Mouse (Mus musculus): ENCODE data around the gene Cnot8. TPM values are rescaled to one million over a fixed set of nuclear protein-coding genes. Genes with fewer than 3 reads are reported as not detected.

The Cnot8 gene
- polyA plus RNA-seq, 1 experiment: 22.8 TPM

DNA sequence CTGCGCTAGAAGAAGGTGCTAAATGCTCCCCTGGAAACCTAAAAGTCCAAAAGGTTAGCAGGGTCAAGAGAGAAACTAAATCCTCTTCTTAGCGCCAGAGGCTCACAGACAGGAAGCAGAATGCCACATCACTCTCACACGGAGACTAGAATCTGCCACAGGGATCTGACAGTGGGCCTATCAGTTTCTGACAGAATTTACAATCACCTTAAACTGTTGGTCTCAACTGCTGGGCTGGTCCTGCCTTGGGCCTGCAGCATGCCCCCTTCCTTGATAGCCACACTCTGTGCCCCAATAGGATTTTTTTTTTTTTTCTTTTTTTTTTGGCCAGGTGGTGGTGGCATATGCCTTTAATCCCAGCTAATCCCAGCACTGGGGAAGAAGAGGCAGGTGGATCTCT is 52.9 kb downstream of the Cnot8 start:
- Histone ChIP-seq H3K36me3 (ENCODE audit: control insufficient read depth, insufficient read depth, low read length) (no peaks in the 10 kb centered on the region; the same call in none of the 2 replicates), H3K27me3 (ENCODE audit: control insufficient read depth, insufficient read depth, low read length) (no peaks in the 10 kb centered on the region), H3K4me1 (ENCODE audit: control insufficient read depth, insufficient read depth, low read length) (no peaks in the 10 kb centered on the region), H3K4me3 (ENCODE audit: control insufficient read depth, low read depth, low read length) (no peak overlapping the region), H3K27ac (ENCODE audit: control insufficient read depth, insufficient read depth, low read depth, low read length) (no peak overlapping the region)
- TF ChIP-seq CTCF (IDR thresholded peaks at IDR 0.05; ENCODE audit: control insufficient read depth, insufficient read depth, insufficient replicate concordance, low read depth, low read length): no peak
- no peak for TF ChIP-seq POLR2A (IDR thresholded peaks at IDR 0.05; ENCODE audit: control insufficient read depth, low read depth, low read length)

- H3K4me1 ChIP-seq (ENCODE audit: control insufficient read depth, insufficient read depth, low read length): peaks cover 3% of the 10 kb centered on the region; the same call in 1 of the 2 replicates
- no peaks in the 10 kb centered on the region; the same call in 1 of the 2 replicates for H3K36me3 ChIP-seq (ENCODE audit: control insufficient read depth, insufficient read depth, low read length)
- TF ChIP-seq CTCF (IDR thresholded peaks at IDR 0.05; ENCODE audit: control insufficient read depth, insufficient read depth, insufficient replicate concordance, low read depth, low read length) (no peak), POLR2A (IDR thresholded peaks at IDR 0.05; ENCODE audit: control insufficient read depth, low read depth, low read length) (no peak)
- H3K4me3 ChIP-seq (ENCODE audit: control insufficient read depth, low read depth, low read length): no peak overlapping the region
- no peaks in the 10 kb centered on the region for H3K27me3 ChIP-seq (ENCODE audit: control insufficient read depth, insufficient read depth, low read length)
- H3K27ac ChIP-seq (ENCODE audit: control insufficient read depth, insufficient read depth, low read depth, low read length): no peak overlapping the region
Measured at GRCm38 (mm10) chr11:58165072-58165471, 61.1 kb downstream of the Cnot8 start.

DNA sequence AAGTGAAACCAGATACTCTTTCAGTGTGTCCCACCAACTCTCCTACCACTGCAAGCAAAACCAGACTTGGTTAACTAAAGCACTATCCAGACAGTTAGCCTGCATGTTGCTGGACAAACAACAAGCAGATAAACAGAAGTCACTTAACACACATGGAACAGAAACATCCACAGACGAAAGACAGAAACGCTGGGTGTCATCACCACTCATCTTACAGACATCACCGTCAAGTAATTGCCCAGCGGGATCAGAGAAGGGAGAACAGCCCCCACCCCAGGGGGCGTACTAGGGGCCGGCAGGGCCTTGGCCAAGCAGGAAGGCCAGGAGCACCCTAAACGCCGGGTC is 63.8 kb downstream of the Cnot8 start:
- Histone ChIP-seq H3K4me3 (ENCODE audit: control insufficient read depth, low read depth, low read length) (peak overlapping the region; percentile 91), H3K4me1 (ENCODE audit: control insufficient read depth, insufficient read depth, low read length) (peaks cover 3% of the 10 kb centered on the region; the same call in 1 of the 2 replicates), H3K27ac (ENCODE audit: control insufficient read depth, insufficient read depth, low read depth, low read length) (peak overlapping the region; percentile 62), H3K36me3 (ENCODE audit: control insufficient read depth, insufficient read depth, low read length) (no peaks in the 10 kb centered on the region; the same call in none of the 2 replicates), H3K27me3 (ENCODE audit: control insufficient read depth, insufficient read depth, low read length) (no peaks in the 10 kb centered on the region)
- no peak for TF ChIP-seq CTCF (IDR thresholded peaks at IDR 0.05; ENCODE audit: control insufficient read depth, insufficient read depth, insufficient replicate concordance, low read depth, low read length)
- no peak for TF ChIP-seq POLR2A (IDR thresholded peaks at IDR 0.05; ENCODE audit: control insufficient read depth, low read depth, low read length)

Other genes with a start within 250 kb of the Cnot8 start
- 123 and 129 TPM in 2 replicates for gene Larp1, start 95.1 kb upstream of the Cnot8 start, polyA plus RNA-seq (2012; rRNA removed)
- 1.5 TPM in 2 replicates for gene Gm12248, start 11.0 kb upstream of the Cnot8 start, polyA plus RNA-seq (2012; rRNA removed)
- 27.8 and 36.4 TPM in 2 replicates for gene Gemin5, start 64.4 kb downstream of the Cnot8 start, polyA plus RNA-seq (2012; rRNA removed)
- 39.4 and 43.3 TPM in 2 replicates for gene Mrpl22, start 67.5 kb downstream of the Cnot8 start, polyA plus RNA-seq (2012; rRNA removed)
- gene Igtp, start 95.4 kb downstream of the Cnot8 start, polyA plus RNA-seq (2012; rRNA removed): 0.59 and 0.61 TPM in 2 replicates
- gene Irgm2, start 95.5 kb downstream of the Cnot8 start, polyA plus RNA-seq (2012; rRNA removed): 0.48 and 0.79 TPM in 2 replicates
- gene 4930438A08Rik, start 170.6 kb downstream of the Cnot8 start, polyA plus RNA-seq (2012; rRNA removed): 0.13 and 0.75 TPM in 2 replicates
- 11.2 and 14.0 TPM in 2 replicates for gene Zfp692, start 202.9 kb downstream of the Cnot8 start, polyA plus RNA-seq (2012; rRNA removed)
- 43.7 and 48.9 TPM in 2 replicates for gene Zfp672, start 226.2 kb downstream of the Cnot8 start, polyA plus RNA-seq (2012; rRNA removed)
- 8.6 and 9.5 TPM in 2 replicates for gene Sh3bp5l, start 226.6 kb downstream of the Cnot8 start, polyA plus RNA-seq (2012; rRNA removed)

Data from testis, adult 2 months (tissue).